Mouse (Mus musculus) ZHBTc4 (cell line): ENCODE data around the gene Gm853.
A peak's percentile ranks its signal among the peaks of the same experiment; 100 is the strongest.

ENCODE experiments used
- DNase-seq: peaks from one replicate; pipeline ENCODE4 v3.0.0-alpha.2; 2011; ENCODE audit warnings: low read depth, low spot score

Gene Gm853

DNA sequence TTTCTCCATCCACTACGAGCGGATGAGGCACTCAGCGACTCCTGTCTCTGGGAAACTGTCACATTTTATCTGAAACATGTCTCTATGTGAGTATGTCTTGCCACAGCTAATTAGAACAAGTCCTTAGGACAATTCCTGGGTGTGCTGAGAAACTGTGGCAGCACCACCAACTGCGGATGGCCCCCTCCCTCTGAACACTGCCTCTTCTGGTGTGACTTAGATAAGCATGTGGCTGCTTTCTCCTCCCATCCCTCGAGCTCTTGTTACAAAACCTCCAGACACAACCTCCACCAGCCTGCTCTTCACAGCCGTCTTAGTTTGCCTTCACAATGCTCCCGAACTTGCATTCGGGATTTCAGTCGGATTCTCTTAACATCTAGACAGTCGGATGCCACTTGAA is 8.3 kb downstream of the Gm853 start:
- no peak for DNase-seq

GRCm38 (mm10) chr4:130213197-130213596 is 9.0 kb downstream of the Gm853 start:
- no peak for DNase-seq

GRCm38 (mm10) chr4:130212421-130212820 is 9.8 kb downstream of the Gm853 start:
- DNase-seq: no peak

GRCm38 (mm10) chr4:130211870-130212269 is 10.3 kb downstream of the Gm853 start:
- DNase-seq: no peak

GRCm38 (mm10) chr4:130198694-130199670 is 23.2 kb downstream of the Gm853 start:
- DNase-seq: peak; percentile 92

DNA sequence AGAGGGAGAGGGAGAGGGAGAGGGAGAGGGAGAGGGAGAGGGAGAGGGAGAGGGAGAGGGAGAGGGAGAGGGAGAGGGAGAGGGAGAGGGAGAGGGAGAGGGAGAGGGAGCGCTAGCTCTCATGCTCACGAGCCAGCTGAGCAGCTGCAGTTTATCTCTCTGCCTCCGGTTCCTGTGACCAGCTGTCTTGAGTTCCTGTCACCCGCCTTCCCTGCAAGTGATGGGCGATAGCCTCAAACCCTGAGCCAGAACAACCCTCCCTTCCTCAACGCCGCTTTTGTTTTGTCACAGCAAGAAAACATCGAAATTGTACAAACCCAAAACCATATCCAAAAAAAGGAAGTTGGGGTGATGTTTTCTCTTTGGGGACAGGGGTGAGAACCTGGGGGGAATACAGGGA is 25.7 kb downstream of the Gm853 start:
- DNase-seq: no peak

DNA sequence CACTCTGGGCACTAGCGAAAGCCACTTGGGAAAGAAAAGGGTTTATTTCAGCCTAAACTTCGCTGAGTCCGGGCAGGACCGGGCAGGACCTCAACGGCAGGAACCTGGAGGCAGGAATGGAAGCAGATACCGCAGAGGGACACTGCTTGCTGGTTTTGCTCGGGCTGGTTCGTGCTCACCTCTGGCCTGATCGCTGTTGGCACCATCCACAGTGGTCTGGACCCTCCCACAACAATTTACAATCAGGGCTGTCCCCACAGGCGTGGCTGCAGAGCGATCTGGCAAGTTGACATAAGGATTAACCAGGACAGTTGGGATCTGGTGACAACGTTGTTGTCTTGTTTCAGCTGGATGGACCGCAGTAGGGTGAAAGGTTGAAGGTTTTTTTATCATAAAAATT is 26.3 kb downstream of the Gm853 start:
- peak; percentile 74 for DNase-seq

DNA sequence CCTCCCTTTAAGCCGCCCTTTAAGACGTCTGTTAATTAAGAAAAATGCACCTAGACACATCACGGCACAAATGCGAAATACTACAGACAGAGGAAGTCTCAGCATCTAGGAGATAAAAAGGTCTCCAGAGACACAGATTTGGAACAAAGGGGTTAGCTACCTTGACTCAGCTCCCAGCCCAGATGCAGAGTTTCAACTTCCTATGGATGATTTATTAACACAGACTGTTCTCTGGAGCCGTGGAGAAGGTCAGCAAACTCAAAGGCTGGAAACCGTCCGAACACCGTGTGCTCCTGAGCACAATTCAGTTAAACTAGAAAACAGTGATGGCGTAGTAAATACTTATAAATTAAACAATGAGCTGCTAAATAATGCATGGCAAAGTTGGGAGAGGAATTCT is 29.9 kb downstream of the Gm853 start:
- no peak for DNase-seq

GRCm38 (mm10) chr4:130189606-130190005 is 32.6 kb downstream of the Gm853 start:
- no peak for DNase-seq

DNA sequence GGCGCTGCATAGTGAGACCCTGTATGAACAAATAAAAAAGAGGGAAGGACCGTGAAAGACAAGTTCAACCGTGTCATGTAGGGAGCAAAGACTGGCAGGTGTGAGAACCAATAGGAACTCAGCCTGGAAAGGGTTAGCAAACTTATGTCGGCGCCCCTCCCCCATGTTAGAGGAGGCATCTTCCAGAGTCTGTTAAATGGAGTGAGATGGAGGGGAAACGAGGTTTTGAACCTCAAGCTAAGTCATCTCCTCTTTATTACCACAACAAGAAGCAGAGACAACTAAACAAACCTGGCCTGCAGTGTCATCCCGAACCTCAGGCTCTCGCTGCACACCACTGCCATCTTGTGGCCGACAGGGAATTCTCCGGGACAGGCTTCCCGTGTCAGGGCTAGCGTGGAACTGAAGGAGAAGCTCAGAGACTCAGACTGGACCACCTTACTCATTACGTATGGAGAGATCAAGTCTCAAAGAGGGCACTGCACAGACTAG is 33.3 kb downstream of the Gm853 start:
- peak; percentile 91 for DNase-seq

- DNase-seq: no peak
These were observed 35.3 kb downstream of the Gm853 start for GRCm38 (mm10) chr4:130186891-130187290.

GRCm38 (mm10) chr4:130186450-130186849 is 35.8 kb downstream of the Gm853 start:
- DNase-seq: no peak

GRCm38 (mm10) chr4:130183879-130184278 is 38.3 kb downstream of the Gm853 start:
- DNase-seq: no peak

GRCm38 (mm10) chr4:130183023-130183422 is 39.2 kb downstream of the Gm853 start:
- DNase-seq: peak; percentile 75

DNA sequence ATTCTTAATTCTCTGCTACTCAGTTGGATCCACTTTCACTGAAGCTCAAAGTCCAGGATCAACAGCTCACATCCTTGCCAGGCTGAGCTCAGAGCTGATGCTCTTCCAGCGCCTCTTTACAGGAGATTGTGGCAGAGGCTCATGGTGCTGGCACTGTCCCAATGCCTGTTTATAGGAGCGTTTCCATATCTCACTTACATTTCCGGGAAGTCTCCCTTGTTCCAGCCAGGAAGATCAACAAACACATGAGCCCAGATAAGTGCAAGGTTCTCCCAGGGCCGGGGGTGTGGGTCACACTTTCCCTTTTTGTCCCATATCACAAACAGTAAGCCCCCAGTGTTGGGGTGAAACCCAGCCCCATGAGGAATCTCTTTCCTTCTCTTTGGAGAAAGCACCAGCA is 40.3 kb downstream of the Gm853 start:
- DNase-seq: no peak

DNA sequence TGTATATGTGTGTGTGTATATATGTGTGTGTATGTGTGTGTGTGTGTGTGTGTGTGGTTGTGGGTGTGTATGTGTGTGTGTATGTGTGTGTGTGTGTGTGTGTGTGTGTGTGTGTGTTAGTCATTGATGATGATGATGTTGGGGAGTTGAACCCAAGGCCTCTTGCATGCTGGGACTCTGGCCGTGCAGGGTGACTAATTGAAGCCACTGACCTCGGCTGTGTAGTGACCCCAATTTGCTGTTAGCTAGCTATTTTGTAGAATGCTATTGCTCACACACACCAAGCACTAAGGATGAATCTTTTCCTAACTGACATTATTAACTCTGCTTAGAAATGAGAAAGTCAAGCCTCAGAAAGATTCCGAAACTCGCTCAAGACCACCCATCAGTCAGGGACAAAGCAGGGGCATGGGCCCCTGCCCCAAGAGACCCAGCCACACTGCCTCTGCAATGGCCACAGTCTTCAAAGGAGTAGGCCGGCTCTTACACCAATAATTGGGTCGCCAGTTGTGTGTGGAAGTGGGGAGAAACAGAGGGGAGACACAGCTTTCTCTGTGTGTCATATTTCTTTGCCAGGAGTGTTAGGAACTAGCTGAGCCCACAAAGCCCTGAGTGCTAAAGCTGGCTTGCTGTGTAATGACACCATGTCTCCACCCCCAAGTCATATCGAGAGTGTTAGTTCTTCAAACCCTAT is 41.1 kb downstream of the Gm853 start:
- no peak for DNase-seq

DNA sequence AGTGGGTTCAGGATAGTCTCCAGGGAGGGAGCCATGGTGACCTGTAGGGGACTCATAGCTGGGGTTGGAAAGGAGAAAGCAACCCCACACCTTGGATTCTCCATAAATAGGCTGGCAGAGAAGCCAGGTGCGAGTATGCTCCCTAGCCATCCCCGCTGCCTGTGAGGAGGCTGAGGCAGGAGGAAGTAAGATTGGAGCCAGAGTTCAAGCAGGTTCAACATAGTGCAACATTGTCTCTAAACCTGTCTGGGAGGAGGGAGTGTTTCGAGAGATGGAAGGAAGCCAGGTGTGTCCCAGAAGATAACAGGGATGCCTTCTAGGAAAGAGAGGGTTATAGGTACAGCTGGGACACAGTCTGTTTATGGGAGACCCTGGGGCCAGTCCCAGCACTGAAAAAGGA is 42.3 kb downstream of the Gm853 start:
- DNase-seq: no peak

DNA sequence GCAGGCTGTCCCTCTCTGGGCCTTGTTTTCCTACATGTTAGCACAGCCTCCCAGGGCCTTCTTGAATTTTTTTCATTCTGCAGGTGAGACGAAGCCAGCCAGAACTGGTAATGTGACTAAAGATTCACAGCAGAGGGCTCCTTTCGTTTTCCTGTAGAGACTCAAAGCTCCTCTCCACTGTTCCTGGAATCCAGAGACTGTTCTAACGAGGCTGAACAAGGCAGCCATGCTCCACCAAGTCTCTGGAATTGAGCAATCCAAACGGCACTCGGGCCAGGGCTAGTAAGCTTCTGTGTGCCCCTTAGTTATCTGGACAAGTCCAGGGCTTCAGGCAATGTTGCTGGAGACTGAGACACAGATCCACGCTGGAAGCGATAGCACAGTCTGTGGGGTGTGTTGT is 44.7 kb downstream of the Gm853 start:
- no peak for DNase-seq

- no peak for DNase-seq
These were observed 45.1 kb downstream of the Gm853 start for GRCm38 (mm10) chr4:130177087-130177486.

DNA sequence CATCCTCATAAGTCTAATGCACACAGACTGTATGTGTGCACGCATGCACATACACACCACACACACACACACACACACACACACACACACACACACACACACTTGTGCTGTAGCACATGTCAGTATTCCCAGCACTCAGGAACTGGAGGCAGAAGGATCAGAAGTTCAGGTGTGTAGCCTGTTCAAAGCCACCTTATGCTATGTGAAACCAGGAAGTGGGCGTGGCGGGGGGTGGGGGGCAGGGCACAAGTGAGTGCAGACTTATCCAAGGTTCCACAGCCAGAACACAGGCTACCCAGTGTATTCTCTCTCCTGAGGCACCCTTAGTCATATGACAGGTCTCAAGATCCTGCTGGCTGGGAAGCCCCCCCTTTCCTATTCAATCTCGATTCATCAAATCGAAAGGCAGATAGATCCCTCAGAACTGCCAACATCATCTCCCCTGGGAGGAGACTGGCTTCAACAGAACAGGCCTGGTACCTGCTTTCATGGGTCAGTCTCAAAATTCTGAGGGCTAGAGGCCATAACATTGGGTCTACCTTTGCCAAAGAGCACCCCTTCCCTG is 46.0 kb downstream of the Gm853 start:
- DNase-seq: peak; percentile 53

DNA sequence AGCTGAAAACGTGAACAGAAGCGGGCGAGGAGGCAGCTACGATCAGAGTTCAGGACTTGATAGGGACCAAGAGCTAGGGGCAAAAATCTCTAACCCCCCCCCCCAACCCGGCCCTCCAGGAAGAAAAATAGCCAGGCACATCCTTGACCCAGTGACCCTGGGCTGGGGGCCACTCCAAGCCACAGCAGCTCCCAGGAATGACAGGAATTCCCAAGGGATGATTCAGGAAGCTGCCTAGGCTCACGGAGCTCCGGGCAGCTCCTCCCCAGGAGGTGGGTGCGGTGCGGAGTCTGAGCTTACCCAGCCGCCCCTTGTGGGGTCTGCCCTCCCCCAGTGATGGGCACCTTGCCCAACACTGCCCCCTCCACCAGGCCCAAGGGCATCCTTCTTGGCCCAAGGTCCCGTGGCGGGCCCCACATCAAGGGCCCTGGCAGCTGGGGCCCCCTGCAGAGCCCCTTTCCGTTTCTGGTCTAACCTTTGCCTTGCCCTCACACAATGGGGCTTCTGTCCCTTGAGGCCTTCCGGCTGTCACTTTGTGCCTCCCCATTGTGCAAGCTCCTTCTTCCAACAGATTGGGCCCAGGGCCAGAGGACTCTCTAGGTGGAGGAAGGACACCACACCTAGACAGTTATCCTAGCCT is 47.0 kb downstream of the Gm853 start, which contains the start of gene Tinagl1:
Gene Tinagl1, minus strand, starts transcription at position 51 of the 640 bp plus-strand sequence.
- peak; percentile 83 for DNase-seq
